Mouse (Mus musculus): ENCODE measurements around the gene Ereg. TPM values are rescaled to one million over a fixed set of nuclear protein-coding genes. Genes with fewer than 3 reads are reported as not detected.
A peak's percentile ranks its signal among the peaks of the same experiment; 100 is the strongest.

Gene Ereg
- polyA plus RNA-seq, 1 experiment from 2014 or later, result 0.07 TPM

DNA sequence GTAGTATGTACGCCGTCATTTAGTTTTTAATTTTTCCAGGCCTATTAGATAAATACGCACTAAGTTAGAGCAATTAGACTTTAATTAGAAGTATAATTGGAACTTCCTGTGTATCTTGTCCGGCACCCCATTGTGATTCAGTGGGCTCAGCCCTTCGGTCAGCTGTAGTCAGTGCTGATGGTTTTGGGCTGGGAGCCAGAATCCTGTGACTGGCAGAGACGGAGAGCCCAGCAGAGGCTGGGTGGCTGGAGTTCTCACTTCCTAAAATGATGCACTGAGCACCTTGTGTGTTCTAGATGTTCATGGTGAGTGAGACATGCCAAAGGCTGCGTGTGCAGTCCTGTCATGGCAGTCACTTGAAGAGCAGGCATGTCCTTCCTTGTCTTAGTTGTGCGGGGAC, 36.6 kb downstream of the Ereg start:
- Histone ChIP-seq H3K4me3 (replicated peaks) (no peak overlapping the region), H3K36me3 (replicated peaks) (no peaks in the 10 kb centered on the region), H3K9ac (no peak overlapping the region), H3K4me1 (replicated peaks) (no peaks in the 10 kb centered on the region), H3K4me2 (no peak overlapping the region), H3K9me3 (replicated peaks) (no peaks in the 10 kb centered on the region), H3K27ac (replicated peaks) (no peak overlapping the region), H3K27me3 (no peaks in the 10 kb centered on the region)
- no peak for ATAC-seq (ENCODE audit: insufficient read depth)
- 67% methylated on average over 8 of the region's 8 CpGs for WGBS (ENCODE audit: insufficient replicate concordance)

GRCm38 (mm10) chr5:91113967-91114366, 39.5 kb downstream of the Ereg start:
- Histone ChIP-seq H3K4me2 (no peak overlapping the region), H3K27me3 (no peaks in the 10 kb centered on the region), H3K27ac (replicated peaks) (no peak overlapping the region), H3K9ac (no peak overlapping the region), H3K4me3 (replicated peaks) (no peak overlapping the region), H3K4me1 (replicated peaks) (no peaks in the 10 kb centered on the region), H3K36me3 (replicated peaks) (no peaks in the 10 kb centered on the region), H3K9me3 (replicated peaks) (no peaks in the 10 kb centered on the region)
- 47% methylated on average over 2 of the region's 2 CpGs for WGBS (ENCODE audit: insufficient replicate concordance)
- no peak for ATAC-seq (ENCODE audit: insufficient read depth)

- Histone ChIP-seq H3K27me3 (no peaks in the 10 kb centered on the region), H3K9ac (no peak overlapping the region), H3K27ac (replicated peaks) (no peak overlapping the region), H3K9me3 (replicated peaks) (no peaks in the 10 kb centered on the region), H3K4me3 (replicated peaks) (no peak overlapping the region), H3K4me1 (replicated peaks) (no peaks in the 10 kb centered on the region), H3K4me2 (no peak overlapping the region), H3K36me3 (replicated peaks) (no peaks in the 10 kb centered on the region)
- no peak for ATAC-seq (ENCODE audit: insufficient read depth)
- WGBS (ENCODE audit: insufficient replicate concordance), result 55% methylated on average over 1 of the region's 1 CpGs
Observed at GRCm38 (mm10) chr5:91114574-91114973, 40.2 kb downstream of the Ereg start.

- Histone ChIP-seq H3K4me1 (replicated peaks) (no peaks in the 10 kb centered on the region), H3K9ac (no peak overlapping the region), H3K9me3 (replicated peaks) (no peaks in the 10 kb centered on the region), H3K4me2 (no peak overlapping the region), H3K4me3 (replicated peaks) (no peak overlapping the region), H3K27me3 (no peaks in the 10 kb centered on the region), H3K27ac (replicated peaks) (no peak overlapping the region), H3K36me3 (replicated peaks) (no peaks in the 10 kb centered on the region)
- no peak for ATAC-seq (ENCODE audit: insufficient read depth)
Observed at GRCm38 (mm10) chr5:91118618-91119017, 44.2 kb downstream of the Ereg start.

DNA sequence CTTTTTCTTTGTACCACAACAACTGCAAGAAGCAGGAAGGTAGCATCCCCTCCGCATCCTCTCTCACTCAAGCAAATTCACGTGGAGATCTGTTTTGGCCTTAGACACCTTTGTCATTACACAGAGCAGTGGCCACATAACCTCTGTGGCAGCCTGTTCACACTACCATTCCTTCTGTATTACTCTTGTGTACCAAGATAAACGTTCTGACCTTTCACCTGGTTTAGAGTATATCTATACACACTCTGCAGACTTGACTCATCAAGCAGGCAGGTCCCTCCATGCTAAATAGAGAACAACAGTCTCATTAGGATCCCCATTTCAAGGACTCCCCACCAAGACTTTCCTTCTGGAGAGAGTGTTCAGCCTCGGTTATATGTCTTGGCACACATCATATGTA, 49.0 kb downstream of the Ereg start:
- no peak for ATAC-seq (ENCODE audit: insufficient read depth)
- no peak overlapping the region for H3K9ac ChIP-seq
- H3K27ac ChIP-seq (replicated peaks), result no peak overlapping the region
- H3K4me1 ChIP-seq (replicated peaks), result no peaks in the 10 kb centered on the region
- H3K4me3 ChIP-seq (replicated peaks), result no peak overlapping the region
- H3K36me3 ChIP-seq (replicated peaks), result no peaks in the 10 kb centered on the region
- H3K27me3 ChIP-seq, result no peaks in the 10 kb centered on the region
- no peaks in the 10 kb centered on the region for H3K9me3 ChIP-seq (replicated peaks)
- 53% methylated on average over 4 of the region's 4 CpGs for WGBS (ENCODE audit: insufficient replicate concordance)
- no peak overlapping the region for H3K4me2 ChIP-seq

GRCm38 (mm10) chr5:91124140-91124539, 49.7 kb downstream of the Ereg start:
- 57% methylated on average over 2 of the region's 2 CpGs for WGBS (ENCODE audit: insufficient replicate concordance)
- Histone ChIP-seq H3K27ac (replicated peaks) (no peak overlapping the region), H3K4me1 (replicated peaks) (no peaks in the 10 kb centered on the region), H3K27me3 (no peaks in the 10 kb centered on the region), H3K36me3 (replicated peaks) (no peaks in the 10 kb centered on the region), H3K9me3 (replicated peaks) (no peaks in the 10 kb centered on the region), H3K4me3 (replicated peaks) (no peak overlapping the region), H3K9ac (no peak overlapping the region), H3K4me2 (no peak overlapping the region)
- no peak for ATAC-seq (ENCODE audit: insufficient read depth)

GRCm38 (mm10) chr5:91126623-91127022, 52.2 kb downstream of the Ereg start:
- no peak for ATAC-seq (ENCODE audit: insufficient read depth)
- WGBS (ENCODE audit: insufficient replicate concordance), result 48% methylated on average over 1 of the region's 1 CpGs

DNA sequence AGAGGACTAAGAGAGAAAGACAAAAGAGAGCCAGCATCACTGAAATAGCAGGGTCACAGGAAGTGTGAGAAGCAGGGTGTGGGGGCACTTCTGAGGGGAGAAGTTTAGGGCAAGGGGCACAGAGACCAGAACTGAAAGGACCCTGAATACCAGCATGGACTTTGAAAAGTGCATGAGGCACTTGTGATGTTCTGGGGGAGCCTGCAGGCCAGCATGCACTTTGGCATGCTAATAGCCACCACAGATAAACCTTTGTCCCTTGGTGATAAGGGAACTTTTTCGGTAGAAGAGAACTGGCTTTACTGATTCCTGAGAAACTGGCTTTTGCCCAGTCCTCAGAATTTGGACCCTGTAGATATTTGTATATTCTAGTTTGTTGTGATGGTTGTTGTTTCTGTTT, 60.5 kb downstream of the Ereg start:
- 15% methylated on average over 1 of the region's 1 CpGs for WGBS (ENCODE audit: insufficient replicate concordance)
- Histone ChIP-seq H3K36me3 (replicated peaks) (no peaks in the 10 kb centered on the region), H3K4me3 (replicated peaks) (no peak overlapping the region), H3K4me1 (replicated peaks) (0 out of 2 replicates have a peak, but pooled peaks cover 6% of the 10 kb centered on the region), H3K9me3 (replicated peaks) (no peaks in the 10 kb centered on the region), H3K4me2 (no peak overlapping the region), H3K27me3 (peaks cover 15% of the 10 kb centered on the region), H3K27ac (replicated peaks) (no peak overlapping the region), H3K9ac (no peak overlapping the region)
- ATAC-seq (ENCODE audit: insufficient read depth), result no peak

More at GRCm38 (mm10) chr5:91126623-91127022, 52.2 kb downstream of the Ereg start:
- H3K9me3 ChIP-seq (replicated peaks), result no peaks in the 10 kb centered on the region
- no peaks in the 10 kb centered on the region for H3K27me3 ChIP-seq
- no peak overlapping the region for H3K4me2 ChIP-seq
- no peak overlapping the region for H3K27ac ChIP-seq (replicated peaks)
- no peaks in the 10 kb centered on the region for H3K36me3 ChIP-seq (replicated peaks)
- no peaks in the 10 kb centered on the region for H3K4me1 ChIP-seq (replicated peaks)
- no peak overlapping the region for H3K9ac ChIP-seq
- H3K4me3 ChIP-seq (replicated peaks), result no peak overlapping the region

GRCm38 (mm10) chr5:91138970-91139369, 64.5 kb downstream of the Ereg start:
- Histone ChIP-seq H3K4me3 (replicated peaks) (no peak overlapping the region), H3K9ac (no peak overlapping the region), H3K27ac (replicated peaks) (no peak overlapping the region), H3K27me3 (peaks cover 34% of the 10 kb centered on the region), H3K36me3 (replicated peaks) (no peaks in the 10 kb centered on the region), H3K4me1 (replicated peaks) (0 out of 2 replicates have a peak, but pooled peaks cover 6% of the 10 kb centered on the region), H3K4me2 (peak overlapping the region; percentile 63), H3K9me3 (replicated peaks) (no peaks in the 10 kb centered on the region)
- ATAC-seq (ENCODE audit: insufficient read depth), result no peak
- WGBS (ENCODE audit: insufficient replicate concordance), result 6% methylated on average over 7 of the region's 7 CpGs

DNA sequence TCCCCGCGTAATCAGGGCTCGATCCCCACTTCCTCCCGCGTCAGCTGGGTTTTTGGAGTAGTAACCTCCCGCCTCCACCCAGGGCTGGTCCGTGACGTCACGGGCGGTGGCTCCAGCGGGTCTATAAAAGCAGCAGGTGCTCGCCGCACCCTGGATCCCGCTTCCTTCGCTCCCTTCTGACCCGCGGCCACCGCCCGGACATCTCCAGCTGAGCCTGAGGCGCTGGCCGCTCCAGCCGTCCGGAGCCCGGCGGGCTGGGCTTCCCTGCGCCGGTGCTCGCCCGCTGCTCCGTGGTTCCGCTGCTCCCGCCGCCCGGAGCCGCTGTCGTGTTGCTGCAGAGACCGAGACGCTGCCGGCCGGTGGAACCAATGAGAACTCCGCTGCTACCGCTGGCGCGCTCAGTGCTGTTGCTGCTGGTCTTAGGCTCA, 65.0 kb downstream of the Ereg start, which contains the start of gene Areg:
Gene Areg (plus strand): TSS at position 154 of the 428 bp plus-strand sequence.
- H3K9me3 ChIP-seq (replicated peaks), result no peaks in the 10 kb centered on the region
- peak within 1 kb of the TSS; percentile 42 for H3K4me3 ChIP-seq (replicated peaks)
- H3K4me1 ChIP-seq (replicated peaks), result 0 out of 2 replicates have a peak, but pooled peaks cover 6% of the 10 kb centered on the region
- H3K36me3 ChIP-seq (replicated peaks), result no peaks in the 10 kb centered on the region
- no peak for ATAC-seq (ENCODE audit: insufficient read depth)
- no peak within 1 kb of the TSS for H3K9ac ChIP-seq
- peak within 1 kb of the TSS; percentile 63 for H3K4me2 ChIP-seq
- peaks cover 34% of the 10 kb centered on the region for H3K27me3 ChIP-seq
- H3K27ac ChIP-seq (replicated peaks), result no peak within 1 kb of the TSS
- WGBS (ENCODE audit: insufficient replicate concordance), result under 1% methylated on average over 44 of the region's 44 CpGs

GRCm38 (mm10) chr5:91140896-91141448, 66.5 kb downstream of the Ereg start:
- H3K9me3 ChIP-seq (replicated peaks), result no peaks in the 10 kb centered on the region
- H3K4me1 ChIP-seq (replicated peaks), result 0 out of 2 replicates have a peak, but pooled peaks cover 6% of the 10 kb centered on the region
- no peaks in the 10 kb centered on the region for H3K36me3 ChIP-seq (replicated peaks)
- 40% methylated on average over 13 of the region's 13 CpGs for WGBS (ENCODE audit: insufficient replicate concordance)
- H3K27ac ChIP-seq (replicated peaks), result no peak overlapping the region
- ATAC-seq (ENCODE audit: insufficient read depth), result no peak
- no peak overlapping the region for H3K9ac ChIP-seq
- H3K4me3 ChIP-seq (replicated peaks), result no peak overlapping the region
- no peak overlapping the region for H3K4me2 ChIP-seq
- peaks cover 34% of the 10 kb centered on the region for H3K27me3 ChIP-seq
